Mouse (Mus musculus): ENCODE measurements at regions not wholly inside any gene's neighbourhood (a gene's known extent, or its start where the extent isn't known, plus 50 kb on each side); places are given as distances from the start of the nearest gene placed in this dataset.

- no peak for DNase-seq (ENCODE audit: low read depth, low spot score)
Measured at GRCm38 (mm10) chr4:105385481-105385880, 228.3 kb downstream of the Plpp3 start.

DNA sequence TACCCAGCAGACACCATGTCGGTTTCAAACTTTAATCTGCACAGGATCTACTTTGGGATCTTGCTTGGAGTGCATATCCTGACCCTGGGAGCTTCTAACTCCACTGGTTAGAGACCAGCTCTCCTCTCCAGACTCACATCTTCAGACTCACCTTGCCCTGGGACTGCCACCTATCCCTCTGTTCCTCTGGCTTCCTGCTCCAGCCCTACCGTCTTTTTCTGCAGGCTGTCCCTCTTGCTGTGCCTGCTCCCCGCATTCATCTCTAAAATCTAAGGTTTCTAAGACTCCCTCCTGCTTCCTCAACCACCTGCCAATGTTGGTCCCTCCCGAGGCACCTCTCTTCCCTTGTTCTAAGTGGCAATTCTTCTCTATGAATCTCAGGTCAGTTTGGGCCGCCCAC lies 233.2 kb downstream of the Plpp3 start:
- DNase-seq (ENCODE audit: low read depth, low spot score) = no peak

DNA sequence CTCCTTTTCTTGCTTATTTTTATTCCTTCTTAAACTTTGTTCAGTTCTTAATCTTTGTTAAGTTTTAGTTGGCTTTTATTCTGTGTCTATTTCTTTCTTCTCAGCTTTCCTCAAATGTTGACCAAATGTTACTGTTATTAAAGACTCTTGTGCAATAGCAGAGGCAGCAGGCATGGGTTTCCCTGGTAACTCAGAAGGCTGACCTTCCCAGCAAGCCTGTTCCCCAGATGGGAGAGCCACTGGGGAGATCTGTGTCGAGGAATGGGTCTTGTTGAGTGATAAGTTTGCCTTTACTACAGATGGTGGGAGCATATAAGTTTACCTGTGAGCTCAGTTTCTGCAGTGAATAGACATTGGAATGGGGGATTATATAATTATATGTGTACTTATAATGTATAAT lies 237.2 kb downstream of the Plpp3 start:
- DNase-seq (ENCODE audit: low read depth, low spot score) = no peak

GRCm38 (mm10) chr4:105397451-105397850 lies 240.3 kb downstream of the Plpp3 start:
- no peak for DNase-seq (ENCODE audit: low read depth, low spot score)

DNA sequence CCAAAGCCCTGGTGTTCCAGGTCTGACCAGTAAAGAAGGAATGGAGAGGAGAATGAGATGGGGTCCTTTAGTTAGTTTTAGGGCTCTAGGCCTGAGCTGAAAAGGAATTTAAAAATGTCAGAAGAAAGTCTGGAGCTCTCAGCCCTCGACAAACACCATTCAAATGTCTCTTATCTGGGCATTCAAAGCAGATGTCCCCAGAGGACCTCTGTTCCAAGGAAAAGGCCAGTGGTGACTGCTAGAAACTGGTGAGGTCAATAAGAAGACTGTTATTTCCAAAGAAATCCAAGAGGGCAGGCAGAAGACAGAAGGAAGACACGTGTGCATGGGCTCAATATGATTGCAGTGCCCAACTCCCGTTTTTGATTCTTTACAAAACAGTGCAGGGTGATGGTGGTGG lies 244.9 kb downstream of the Plpp3 start:
- DNase-seq (ENCODE audit: low read depth, low spot score) = no peak

DNA sequence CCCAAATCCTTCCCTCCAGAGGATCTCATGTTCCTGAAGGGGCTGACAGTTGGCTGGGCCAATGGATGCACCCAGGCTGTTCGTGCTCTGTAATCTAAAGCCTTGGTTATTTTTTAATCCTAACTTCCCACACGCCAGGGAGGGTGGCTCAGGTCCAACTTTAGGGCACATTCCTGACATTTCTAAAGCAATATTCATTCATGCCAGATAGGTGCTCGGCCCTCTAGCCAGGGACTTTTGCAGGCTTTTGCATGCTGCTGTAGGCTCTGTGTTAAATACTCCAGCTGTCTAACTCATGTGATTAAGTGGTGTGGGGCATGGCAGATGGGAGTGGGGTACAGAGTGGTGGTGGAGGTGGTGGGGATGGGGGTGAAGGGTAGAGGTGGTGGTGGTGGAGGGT lies 246.0 kb downstream of the Plpp3 start:
- no peak for DNase-seq (ENCODE audit: low read depth, low spot score)

- no peak for DNase-seq (ENCODE audit: low read depth, low spot score)
Measured at GRCm38 (mm10) chr4:105403686-105404085, 246.5 kb downstream of the Plpp3 start.

DNA sequence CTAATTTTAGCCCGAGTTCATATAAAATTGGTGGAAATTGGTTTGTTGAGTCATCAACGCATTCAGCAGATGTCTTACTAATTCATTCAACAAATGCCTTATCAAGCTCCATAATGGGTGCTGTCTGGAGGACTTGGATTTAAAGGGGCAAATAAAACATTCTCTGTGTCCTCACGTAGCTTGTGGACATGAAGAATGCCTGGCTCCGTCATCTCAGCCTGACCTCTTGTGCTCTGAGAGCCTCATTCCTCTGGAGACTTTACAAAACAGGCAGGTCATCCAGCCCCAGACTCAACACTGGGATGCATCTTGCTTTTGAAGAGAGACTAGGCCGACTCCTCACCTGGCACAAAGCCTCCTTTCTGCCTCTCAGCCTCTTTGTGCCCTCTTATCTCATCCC lies 248.6 kb downstream of the Plpp3 start:
- DNase-seq (ENCODE audit: low read depth, low spot score) = no peak

DNA sequence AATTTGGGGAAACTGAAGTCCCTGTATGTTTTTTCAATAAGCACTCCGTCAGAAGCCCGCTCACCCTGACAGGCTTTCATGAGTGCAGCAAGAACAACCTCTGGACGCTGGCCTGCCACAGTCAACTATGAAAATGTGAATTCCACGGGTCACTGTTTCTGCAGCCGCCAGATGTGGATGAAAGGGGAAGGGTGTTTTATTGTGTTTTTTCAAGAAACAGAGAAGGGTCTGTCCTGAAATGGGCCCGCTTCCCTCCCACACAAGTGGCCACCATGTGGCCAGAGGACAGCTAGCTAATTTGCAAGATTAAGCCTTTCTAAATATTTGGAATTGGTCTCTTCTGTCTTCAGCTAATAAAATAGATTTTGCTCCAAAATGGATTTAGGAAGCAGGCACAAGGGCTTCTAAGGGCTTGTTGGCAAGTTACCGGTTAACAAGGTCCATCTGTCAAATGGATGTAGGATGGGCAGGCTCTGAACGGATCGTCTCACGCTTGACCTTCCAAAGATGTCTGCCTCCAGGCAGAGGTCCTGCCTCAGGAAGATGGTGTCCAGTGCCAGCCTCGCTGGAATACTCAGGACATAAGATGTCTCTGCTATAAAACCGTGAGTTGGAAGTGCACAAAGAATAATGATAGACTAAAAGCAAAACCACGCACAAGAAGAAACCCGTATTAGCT lies 249.8 kb downstream of the Plpp3 start:
- no peak for DNase-seq (ENCODE audit: low read depth, low spot score)

GRCm38 (mm10) chr4:105408896-105409295 lies 251.7 kb downstream of the Plpp3 start:
- DNase-seq (ENCODE audit: low read depth, low spot score) = no peak

DNA sequence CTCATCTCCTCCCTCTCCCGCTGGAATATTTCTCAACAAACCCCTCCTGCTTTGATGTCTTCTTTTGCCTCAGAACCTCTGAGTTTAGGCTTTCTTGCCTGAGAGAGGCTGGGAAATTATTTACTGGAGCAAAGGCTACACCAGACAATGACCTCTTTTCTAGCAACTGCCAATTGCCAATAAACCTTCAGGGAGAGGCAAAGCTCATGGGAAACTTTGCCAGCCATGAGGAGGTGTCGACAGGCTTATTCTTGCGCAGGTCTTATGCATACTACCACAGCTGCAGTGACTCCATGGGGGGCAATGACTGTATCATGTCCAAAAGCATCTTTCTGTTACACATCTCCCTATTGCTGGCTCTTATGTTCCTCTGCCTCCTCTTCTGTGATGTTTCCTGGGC lies 260.0 kb downstream of the Plpp3 start:
- no peak for DNase-seq (ENCODE audit: low read depth, low spot score)

DNA sequence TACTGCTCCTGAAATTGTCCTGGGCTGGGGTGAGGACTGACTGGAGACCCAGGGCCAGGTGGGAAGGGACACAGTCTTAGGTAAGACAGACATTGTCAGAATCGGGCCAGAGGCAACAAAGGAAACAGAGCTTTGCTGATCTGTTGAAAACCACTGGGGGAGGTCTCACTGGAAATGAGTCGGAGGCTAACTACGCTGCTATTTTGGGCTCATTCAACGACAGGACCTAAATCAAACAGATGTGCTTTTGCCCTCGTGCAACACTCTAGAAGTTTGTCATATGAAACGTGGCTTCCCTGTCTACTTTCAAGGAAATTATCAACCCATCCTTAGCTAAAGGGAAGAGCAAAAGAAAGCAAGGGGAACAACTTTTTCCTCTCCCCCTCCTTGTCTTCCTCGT lies 265.3 kb downstream of the Plpp3 start:
- no peak for DNase-seq (ENCODE audit: low read depth, low spot score)

DNA sequence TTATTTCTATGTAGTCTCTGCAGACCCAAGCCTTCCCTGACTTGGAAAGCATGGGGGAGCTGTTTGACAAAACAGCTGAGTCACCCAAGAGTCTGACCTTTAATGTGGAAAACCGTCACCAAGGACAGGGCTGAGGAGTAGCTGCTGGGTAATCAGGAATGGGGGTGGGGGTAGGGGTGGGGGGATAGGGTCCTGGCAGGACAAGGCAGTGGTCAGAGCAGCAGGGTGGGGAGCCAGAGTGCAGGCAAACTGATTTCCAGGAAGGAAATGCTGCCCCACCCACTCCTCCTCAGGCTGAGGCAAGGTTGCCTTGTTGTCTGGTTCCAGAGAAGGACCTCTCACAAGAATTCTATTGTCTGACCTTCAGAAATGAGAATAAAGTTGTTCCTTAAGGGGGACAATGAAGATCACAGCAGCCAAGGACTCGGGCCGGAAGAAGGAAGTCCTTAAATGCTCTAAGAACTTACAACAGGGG lies 266.6 kb downstream of the Plpp3 start:
- DNase-seq (ENCODE audit: low read depth, low spot score) = no peak

- DNase-seq (ENCODE audit: low read depth, low spot score) = no peak
Measured at GRCm38 (mm10) chr4:105425086-105425485, 267.9 kb downstream of the Plpp3 start.

- DNase-seq (ENCODE audit: low read depth, low spot score) = no peak
Measured at GRCm38 (mm10) chr4:105427581-105427980, 270.4 kb downstream of the Plpp3 start.

GRCm38 (mm10) chr4:105429381-105430100 lies 272.4 kb downstream of the Plpp3 start:
- DNase-seq (ENCODE audit: low read depth, low spot score) = no peak

DNA sequence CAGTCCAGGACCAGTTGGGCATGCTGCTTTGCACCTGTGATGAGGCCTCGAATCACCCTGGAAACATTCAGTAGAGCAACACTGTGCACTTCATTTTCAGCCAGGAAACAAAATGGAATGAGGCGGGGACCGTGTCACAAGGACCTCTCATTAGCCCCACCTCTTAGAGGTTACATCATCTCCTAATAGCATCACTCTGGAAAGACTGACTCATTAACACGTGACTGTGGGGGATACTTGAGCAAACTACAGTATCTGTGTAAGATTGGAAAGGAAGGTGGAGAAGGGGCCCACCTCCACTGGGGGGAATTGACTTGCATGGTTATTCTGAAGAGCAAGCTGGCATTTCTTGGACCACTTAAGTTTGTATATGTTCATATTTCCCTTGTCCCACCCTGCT lies 275.3 kb downstream of the Plpp3 start:
- no peak for DNase-seq (ENCODE audit: low read depth, low spot score)

DNA sequence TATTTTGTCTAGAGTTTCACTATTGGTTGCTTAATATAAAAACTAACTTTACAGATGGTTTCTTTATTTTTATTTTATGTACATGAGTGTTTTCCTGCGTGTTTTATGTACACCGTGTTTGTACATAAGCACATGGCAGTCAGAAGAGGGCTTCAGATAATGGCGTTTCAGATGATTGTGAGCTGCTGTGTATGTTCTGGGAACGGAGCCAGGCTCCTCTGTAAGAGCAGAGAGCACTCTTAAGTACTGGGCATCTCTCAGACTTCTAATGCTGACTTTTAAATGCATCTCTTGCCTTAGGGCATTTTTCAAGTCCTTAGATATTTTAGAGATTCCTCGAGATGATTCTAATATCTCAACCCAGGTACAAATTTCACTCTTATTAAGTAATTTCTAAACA lies 280.0 kb downstream of the Plpp3 start:
- DNase-seq (ENCODE audit: low read depth, low spot score) = no peak

DNA sequence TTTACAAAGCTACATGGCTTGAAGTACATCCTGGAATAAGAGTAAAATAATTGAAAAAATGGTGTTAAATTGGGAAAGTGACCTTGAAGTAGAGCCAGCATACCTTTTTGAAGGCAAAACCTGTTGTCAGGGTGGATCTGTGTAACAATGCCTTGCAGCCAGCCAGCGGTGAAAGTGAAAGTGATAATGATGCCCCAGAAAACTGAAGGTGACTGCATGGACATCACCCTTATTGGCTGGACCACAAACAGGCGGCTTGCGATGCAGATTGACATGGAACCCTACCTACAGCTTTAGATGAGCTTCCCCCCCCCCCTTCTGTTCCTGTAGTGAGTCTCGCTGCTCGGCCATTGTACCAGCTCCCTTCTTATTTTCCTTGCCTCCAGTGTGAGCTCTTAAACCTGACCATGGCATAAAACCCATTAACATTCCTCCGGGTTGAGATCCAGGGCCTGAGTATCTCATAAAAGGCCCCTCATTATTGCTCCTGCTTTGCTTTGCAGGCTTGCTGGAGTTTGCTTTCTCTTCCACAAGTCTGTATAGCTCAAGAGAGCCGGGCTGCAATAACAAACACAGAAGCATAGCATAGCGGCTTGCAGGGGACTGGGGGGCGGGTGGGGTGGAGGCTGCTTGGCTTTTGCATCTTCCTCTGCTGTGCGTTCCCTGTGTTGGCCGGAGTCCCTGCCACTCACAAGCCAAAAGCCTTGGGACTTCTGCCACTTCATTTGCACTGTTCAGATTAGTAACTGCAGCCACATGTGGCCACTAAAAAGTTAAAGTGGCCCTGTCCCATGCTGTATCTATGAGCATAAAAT lies 292.1 kb downstream of the Plpp3 start:
- DNase-seq (ENCODE audit: low read depth, low spot score) = no peak

GRCm38 (mm10) chr4:105450881-105451280 lies 293.7 kb downstream of the Plpp3 start:
- DNase-seq (ENCODE audit: low read depth, low spot score) = no peak

DNA sequence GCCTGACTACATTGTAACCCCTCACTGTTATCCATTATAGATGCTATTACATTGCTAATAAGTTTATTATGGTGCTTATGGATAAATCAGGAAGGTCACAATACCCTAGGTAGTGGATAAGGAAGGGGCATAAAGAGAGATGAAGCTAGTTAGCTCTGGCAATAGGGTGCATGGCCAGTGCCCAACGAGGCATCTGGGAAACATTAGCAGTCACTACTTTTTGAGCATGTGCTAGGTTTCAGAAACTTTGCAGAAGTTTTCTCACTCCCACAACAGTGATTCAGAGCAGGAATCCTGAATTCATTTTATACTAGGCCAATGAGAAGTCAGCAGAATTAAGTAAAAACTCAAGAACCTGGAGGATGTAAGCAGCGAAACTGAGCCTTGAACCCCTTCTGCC lies 294.7 kb downstream of the Plpp3 start:
- DNase-seq (ENCODE audit: low read depth, low spot score) = no peak

DNA sequence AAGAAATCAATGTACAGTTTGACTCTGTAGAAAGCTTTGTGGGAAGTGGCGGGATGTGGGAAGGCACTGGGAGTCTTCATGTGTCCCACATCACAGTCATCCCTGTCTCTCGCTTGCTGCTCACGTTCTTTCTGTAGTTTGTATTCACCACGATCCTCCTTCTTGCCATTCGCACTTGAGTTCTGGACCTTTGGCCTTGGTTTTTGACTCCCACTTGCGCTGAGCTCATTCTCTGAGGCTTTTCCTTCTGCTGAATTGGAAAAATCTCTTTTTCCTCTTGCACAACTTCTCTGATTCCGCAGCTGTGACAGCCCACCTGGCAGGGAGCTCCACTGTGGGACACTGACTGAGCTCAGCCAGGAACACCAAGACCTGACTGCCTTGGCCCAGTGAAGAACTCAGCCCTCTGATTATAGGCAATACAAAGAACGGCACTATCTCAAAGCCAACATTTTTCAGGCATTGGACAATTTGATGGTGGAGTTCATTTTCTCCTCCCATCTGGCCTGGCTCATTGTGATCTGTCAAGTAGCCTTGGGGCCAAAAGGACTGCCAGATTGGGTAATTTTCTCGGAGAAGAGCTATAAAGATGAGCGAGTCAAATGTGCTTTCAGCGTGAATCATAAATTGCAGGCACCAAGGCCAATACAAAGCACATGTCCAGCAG lies 299.9 kb downstream of the Plpp3 start:
- DNase-seq (ENCODE audit: low read depth, low spot score) = no peak

All from CD4-positive, CD25-positive, alpha-beta regulatory T cell, adult 2 months (primary cell).